Mouse (Mus musculus) spleen, adult 2 months (tissue): ENCODE measurements at regions not wholly inside any gene's neighbourhood (a gene's known extent, or its start where the extent isn't known, plus 50 kb on each side); places are given as distances from the start of the nearest gene placed in this dataset.

ENCODE experiments used
- DNase-seq, 2 experiments: peaks; one replicate each; pipeline versions ENCODE4 v3.0.0 to v3.0.0-alpha.2; 2012 to 2021; ENCODE audit warnings: low spot score in 2 of 2, low read depth in 1 of 2
- H3K27ac ChIP-seq: fragments of 200-500 bp; 2 replicates; pipeline ENCODE4 v1.5.1; 2012; ENCODE audit warnings: low read length, inconsistent platforms; ENCODE audit not compliant: insufficient read depth
- H3K27me3 ChIP-seq: fragments of 200-500 bp; 2 replicates; pipeline ENCODE4 v1.6.1; 2012; ENCODE audit warnings: mild to moderate bottlenecking, moderate library complexity, low read length, inconsistent platforms; ENCODE audit not compliant: control insufficient read depth, insufficient read depth
- H3K36me3 ChIP-seq: fragments of 200-500 bp; 2 replicates; pipeline ENCODE4 v1.6.1; 2012; ENCODE audit warnings: mild to moderate bottlenecking, low read length, inconsistent platforms; ENCODE audit not compliant: control insufficient read depth, insufficient read depth
- H3K4me1 ChIP-seq: fragments of 200-500 bp; 2 replicates; pipeline ENCODE4 v1.6.1; 2011; ENCODE audit warnings: inconsistent platforms; ENCODE audit not compliant: control insufficient read depth, insufficient read depth, insufficient read length
- H3K4me3 ChIP-seq: fragments of 200-500 bp; 2 replicates; pipeline ENCODE4 v1.5.1; 2011; ENCODE audit warnings: mild to moderate bottlenecking, inconsistent platforms; ENCODE audit not compliant: insufficient read depth, insufficient read length; ENCODE audit errors: extremely low read depth
- CTCF ChIP-seq: fragments of 200-500 bp; IDR thresholded peaks from 2 replicates; pipeline ENCODE4 v1.5.1; 2011; ENCODE audit warnings: mild to moderate bottlenecking, inconsistent platforms; ENCODE audit not compliant: insufficient read depth, insufficient read length, insufficient replicate concordance; ENCODE audit errors: extremely low read depth
- POLR2A ChIP-seq: fragments of 200-500 bp; IDR thresholded peaks from 2 replicates; pipeline ENCODE4 v1.6.1; 2011; ENCODE audit warnings: low read depth, low read length, inconsistent platforms
- WGBS: fragments of 180-500 bp; shearing (Covaris S2); methylation state at CpG from one replicate; pipeline ENCODE4 v1.1.7; 2018; 5-methylcytosine and 5-hydroxymethylcytosine counted together

DNA sequence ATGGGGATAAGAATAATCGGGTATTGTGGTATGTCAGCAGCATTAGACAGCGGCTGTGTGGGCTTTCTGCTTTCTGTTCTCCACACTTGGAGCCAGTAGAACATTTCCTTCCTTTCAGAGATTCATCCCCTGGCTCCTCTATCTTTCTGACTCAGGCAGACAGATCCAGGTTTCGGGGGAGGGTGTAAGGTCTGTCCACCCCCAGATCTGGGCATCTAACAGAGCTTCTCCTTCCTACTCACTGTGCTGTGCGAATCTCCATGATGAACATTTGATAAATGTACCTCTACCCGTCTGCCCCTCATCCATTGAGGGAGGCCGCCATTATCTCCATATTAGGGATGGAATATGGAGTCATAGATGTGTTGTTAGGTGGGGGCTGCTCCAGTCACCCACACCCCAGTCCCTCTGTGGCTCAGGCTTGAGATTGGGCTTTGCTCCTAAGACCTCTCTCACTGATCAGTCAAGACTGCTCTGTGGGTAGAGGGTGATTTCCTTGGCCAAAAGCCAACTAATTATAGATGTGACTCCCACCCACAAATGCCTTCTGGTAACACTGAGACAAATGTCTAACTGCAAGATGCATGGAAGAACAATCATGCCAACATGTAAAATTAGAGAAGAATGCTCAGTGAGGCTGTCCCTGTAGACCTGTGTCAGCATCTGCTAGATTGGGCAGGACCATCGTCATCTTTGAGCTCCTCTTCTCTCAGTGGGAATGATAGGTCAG is 163.8 kb downstream of the 1810013L24Rik start:
- no peak for DNase-seq
- no peaks in the 10 kb centered on the region for H3K36me3 ChIP-seq

DNA sequence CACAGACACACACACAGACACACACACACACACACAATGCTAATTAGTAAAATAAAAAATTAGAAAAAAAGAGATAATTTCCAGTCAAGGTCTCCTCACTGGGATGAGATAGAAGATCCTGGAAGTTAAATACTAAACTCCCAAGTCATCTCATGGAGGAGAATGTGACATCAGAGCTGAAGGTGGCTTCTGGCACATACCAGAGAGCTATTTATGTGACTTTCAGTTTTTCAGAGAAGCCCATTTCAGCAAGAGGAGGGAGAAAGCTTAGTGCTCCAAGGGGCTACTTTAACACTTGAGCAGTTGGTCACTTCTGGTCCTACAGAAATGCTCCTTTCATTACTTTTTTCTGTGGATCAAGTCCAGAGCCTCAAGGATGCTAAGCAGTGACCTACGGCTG is 164.6 kb downstream of the 1810013L24Rik start:
- WGBS = 83% methylated on average over 1 of the region's 1 CpGs
- H3K27me3 ChIP-seq = no peaks in the 10 kb centered on the region
- no peak overlapping the region for H3K4me3 ChIP-seq
- no peaks in the 10 kb centered on the region for H3K4me1 ChIP-seq
- no peak for DNase-seq
- no peak for TF ChIP-seq POLR2A
- no peak for TF ChIP-seq CTCF
- no peaks in the 10 kb centered on the region for H3K36me3 ChIP-seq
- H3K27ac ChIP-seq = no peak overlapping the region

More for the DNA sequence above, 163.8 kb downstream of the 1810013L24Rik start:
- TF ChIP-seq CTCF (no peak), POLR2A (no peak)
- Histone ChIP-seq H3K27me3 (no peaks in the 10 kb centered on the region), H3K27ac (no peak overlapping the region), H3K4me3 (no peak overlapping the region), H3K4me1 (no peaks in the 10 kb centered on the region)
- WGBS = 82% methylated on average over 7 of the region's 7 CpGs

GRCm38 (mm10) chr16:8997250-8997649 is 167.3 kb downstream of the 1810013L24Rik start:
- Histone ChIP-seq H3K27me3 (no peaks in the 10 kb centered on the region), H3K4me3 (no peak overlapping the region), H3K4me1 (no peaks in the 10 kb centered on the region), H3K36me3 (no peaks in the 10 kb centered on the region), H3K27ac (no peak overlapping the region)
- WGBS = 76% methylated on average over 5 of the region's 5 CpGs
- TF ChIP-seq POLR2A = no peak
- no peak for TF ChIP-seq CTCF
- no peak for DNase-seq

DNA sequence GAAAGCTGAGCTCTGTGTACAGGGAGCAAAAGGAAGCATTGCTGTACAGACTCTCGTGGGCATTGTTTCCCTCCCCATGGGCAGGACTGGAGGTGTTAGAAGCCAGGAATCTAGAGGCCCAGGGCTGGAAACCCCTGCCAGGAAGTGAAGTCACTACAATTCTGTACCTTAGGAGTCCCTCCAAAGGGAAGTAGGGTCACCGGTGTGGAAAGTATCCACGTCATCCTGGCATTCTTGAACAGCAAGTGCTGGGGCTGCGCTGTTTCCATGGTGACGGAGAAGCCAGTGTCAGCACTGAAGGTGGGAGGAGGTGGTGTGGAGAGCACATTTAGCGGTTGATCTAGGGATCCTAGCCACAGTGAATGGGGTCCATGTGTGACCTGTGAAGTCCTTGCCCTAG is 174.1 kb downstream of the 1810013L24Rik start:
- Histone ChIP-seq H3K27ac (no peak overlapping the region), H3K27me3 (no peaks in the 10 kb centered on the region), H3K4me3 (no peak overlapping the region), H3K36me3 (no peaks in the 10 kb centered on the region), H3K4me1 (no peaks in the 10 kb centered on the region)
- WGBS = 37% methylated on average over 6 of the region's 6 CpGs
- TF ChIP-seq CTCF = no peak
- TF ChIP-seq POLR2A = no peak
- no peak for DNase-seq

DNA sequence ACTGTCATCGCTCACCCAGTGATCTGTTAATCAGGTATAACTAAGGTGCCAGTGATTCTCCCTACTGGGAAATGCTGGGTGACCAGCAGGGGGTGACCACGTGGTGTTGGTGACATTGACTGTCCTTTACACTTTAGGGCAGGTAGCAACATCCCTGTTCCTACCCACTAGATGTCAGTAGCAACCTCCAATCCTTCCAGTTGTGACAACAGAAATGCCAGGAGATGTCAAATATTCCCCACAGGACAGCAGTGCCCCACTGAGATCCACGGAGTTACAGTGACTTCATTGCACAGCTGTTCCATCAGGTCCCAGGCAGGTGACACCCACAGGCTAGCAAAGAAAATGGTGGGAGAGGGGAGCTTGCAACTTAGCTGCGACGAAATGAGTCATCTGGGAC is 176.0 kb downstream of the 1810013L24Rik start:
- no peak for TF ChIP-seq CTCF
- no peak for TF ChIP-seq POLR2A
- Histone ChIP-seq H3K4me1 (no peaks in the 10 kb centered on the region), H3K27ac (no peak overlapping the region), H3K36me3 (no peaks in the 10 kb centered on the region), H3K27me3 (no peaks in the 10 kb centered on the region), H3K4me3 (no peak overlapping the region)
- DNase-seq = no peak
- WGBS = 39% methylated on average over 5 of the region's 5 CpGs

- DNase-seq = peak in 1 of 2 experiments; percentile 6
- H3K4me1 ChIP-seq = no peaks in the 10 kb centered on the region
- H3K36me3 ChIP-seq = no peaks in the 10 kb centered on the region
- no peak overlapping the region for H3K4me3 ChIP-seq
- no peaks in the 10 kb centered on the region for H3K27me3 ChIP-seq
- 0 out of 2 replicates have a peak, but pooled peaks have one; percentile 23 for TF ChIP-seq CTCF
- TF ChIP-seq POLR2A = no peak
- H3K27ac ChIP-seq = no peak overlapping the region
- 19% methylated on average over 19 of the region's 19 CpGs for WGBS
These were observed 179.6 kb downstream of the 1810013L24Rik start for GRCm38 (mm10) chr16:9009361-9010083.

GRCm38 (mm10) chr16:9011077-9011476 is 181.2 kb downstream of the 1810013L24Rik start:
- H3K27ac ChIP-seq = no peak overlapping the region
- WGBS = 65% methylated on average over 1 of the region's 1 CpGs
- H3K4me3 ChIP-seq = no peak overlapping the region

More at GRCm38 (mm10) chr16:9011077-9011476, 181.2 kb downstream of the 1810013L24Rik start:
- no peak for DNase-seq
- TF ChIP-seq POLR2A (no peak), CTCF (no peak)
- Histone ChIP-seq H3K4me1 (no peaks in the 10 kb centered on the region), H3K36me3 (no peaks in the 10 kb centered on the region), H3K27me3 (no peaks in the 10 kb centered on the region)
